Mouse (Mus musculus) frontal cortex, postnatal 36 days (tissue): ENCODE data around the gene Nek3.

Experiments used
- DNase-seq, 2 experiments: peaks; one replicate each; pipeline ENCODE4 v3.0.0; 2022; ENCODE audit warnings: low spot score in 2 of 2

Gene Nek3

DNA sequence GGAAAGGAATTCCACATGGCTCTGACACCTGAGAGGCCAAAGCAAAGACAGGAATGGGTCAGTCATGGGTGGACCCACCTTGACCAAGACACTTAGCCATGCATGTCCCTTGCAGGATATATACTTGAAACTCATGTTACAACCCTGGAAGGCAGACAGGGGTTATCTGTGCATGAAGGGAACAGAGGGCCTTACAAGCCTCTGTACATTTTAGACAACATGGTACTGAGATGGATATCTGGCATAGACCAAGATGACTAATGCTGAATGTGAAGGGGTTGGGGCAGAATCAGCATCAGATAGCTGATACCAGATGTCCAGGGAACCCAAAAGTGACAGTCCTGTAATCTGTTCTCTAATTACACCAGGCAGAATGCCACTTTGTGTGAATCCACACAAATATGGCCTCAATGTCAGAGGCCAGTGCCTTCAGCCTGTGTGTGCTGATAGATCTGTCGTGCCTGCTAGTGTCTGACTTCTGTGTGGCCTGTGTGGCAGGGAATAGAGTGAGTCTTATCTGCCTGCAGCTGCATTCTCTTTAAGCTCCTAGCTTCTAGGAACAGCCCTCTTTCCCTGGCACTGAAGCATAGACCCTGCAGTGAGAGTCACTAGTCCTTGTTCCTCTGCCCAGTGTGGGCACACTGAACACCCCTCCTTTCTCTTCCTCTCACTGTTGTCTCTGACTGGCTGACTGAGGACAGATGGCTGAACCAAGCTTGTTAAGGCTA is 22.3 kb downstream of the Nek3 start:
- no peak for DNase-seq

DNA sequence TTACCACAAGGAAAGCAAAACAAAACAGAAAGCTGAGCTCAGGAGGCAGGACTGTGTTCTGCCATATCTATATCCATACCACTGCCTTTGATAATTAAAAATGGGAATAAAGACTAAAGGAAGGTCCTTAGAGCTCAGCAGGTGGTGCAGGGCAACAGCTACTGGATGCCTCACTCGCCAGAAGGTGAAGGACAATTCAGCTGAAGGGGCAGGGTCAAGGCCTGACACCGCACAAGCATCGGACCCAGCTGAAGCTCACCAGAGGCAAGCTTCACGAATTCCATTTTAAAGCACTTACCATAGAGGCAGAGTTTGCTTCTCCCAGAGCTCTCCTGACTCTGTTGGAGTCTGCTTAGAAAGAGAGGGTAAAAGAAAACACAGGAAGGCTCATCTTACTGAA is 23.6 kb downstream of the Nek3 start:
- DNase-seq: no peak

DNA sequence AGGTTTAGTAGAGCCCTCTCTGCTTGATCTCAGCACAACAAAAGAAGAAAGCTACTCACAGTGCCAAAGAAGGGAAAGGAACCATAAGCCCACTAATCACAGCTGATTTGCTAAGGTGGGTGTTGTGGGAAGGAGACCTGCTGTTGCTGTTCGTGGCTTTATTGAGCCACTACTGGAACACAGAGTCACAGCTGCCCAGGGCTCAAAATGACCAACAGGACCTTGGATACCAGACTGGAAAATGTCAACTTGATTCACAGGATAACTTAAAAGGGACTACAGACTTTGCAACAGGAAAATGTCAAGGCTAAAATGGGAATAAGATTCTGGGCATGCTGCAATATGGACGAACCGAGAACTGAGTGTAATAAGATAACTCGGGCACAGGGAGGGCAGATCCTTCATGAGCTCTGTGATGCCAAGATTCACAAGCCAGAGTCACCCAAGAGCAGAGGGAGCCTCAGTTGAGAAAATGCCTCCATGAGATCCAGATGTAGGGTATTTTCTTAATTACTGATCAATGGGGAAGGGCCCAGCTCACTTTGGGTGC is 24.3 kb downstream of the Nek3 start:
- no peak for DNase-seq

GRCm38 (mm10) chr8:22136462-22136861 is 29.8 kb downstream of the Nek3 start:
- DNase-seq: peak in 1 of 2 experiments; percentile 19

DNA sequence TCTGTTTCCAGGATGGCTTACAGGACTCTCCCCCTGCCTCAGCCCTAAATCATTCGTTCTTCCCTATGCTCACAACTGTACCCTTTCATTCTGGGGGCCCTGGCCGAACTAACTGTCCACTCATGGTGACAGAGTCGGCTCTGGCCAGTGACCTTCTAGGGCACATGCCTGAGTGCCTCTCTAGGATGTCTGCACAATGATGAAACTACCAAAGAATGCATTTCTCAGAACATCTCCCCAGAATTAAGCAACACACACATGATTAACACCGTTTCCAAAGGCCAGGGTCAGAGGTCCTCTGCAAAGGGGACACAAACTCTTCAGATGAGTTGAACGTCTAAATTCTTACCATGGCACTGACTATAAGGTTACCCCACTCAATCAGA is 31.5 kb downstream of the Nek3 start:
- no peak for DNase-seq

- DNase-seq: no peak
These were observed 32.0 kb downstream of the Nek3 start for GRCm38 (mm10) chr8:22134078-22134749.

DNA sequence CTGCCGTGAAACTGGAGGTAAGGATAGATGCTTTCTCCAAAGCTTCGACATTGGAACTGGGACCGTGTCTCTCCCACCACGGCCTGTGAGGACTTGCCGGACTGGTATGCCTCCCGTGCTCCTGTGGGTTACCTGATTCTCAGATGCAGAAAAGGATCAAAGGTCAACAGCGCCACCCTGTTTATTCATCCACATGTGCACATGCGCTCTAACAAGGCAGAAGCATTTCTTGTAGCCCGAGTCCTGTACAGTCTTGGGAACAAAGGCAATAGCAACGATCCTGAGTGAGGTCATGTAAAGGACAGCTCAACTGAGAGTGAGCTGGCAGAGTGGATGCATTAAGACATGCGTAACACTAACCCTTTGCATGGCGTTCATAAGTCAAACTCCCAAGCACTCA is 34.2 kb downstream of the Nek3 start:
- DNase-seq: no peak

DNA sequence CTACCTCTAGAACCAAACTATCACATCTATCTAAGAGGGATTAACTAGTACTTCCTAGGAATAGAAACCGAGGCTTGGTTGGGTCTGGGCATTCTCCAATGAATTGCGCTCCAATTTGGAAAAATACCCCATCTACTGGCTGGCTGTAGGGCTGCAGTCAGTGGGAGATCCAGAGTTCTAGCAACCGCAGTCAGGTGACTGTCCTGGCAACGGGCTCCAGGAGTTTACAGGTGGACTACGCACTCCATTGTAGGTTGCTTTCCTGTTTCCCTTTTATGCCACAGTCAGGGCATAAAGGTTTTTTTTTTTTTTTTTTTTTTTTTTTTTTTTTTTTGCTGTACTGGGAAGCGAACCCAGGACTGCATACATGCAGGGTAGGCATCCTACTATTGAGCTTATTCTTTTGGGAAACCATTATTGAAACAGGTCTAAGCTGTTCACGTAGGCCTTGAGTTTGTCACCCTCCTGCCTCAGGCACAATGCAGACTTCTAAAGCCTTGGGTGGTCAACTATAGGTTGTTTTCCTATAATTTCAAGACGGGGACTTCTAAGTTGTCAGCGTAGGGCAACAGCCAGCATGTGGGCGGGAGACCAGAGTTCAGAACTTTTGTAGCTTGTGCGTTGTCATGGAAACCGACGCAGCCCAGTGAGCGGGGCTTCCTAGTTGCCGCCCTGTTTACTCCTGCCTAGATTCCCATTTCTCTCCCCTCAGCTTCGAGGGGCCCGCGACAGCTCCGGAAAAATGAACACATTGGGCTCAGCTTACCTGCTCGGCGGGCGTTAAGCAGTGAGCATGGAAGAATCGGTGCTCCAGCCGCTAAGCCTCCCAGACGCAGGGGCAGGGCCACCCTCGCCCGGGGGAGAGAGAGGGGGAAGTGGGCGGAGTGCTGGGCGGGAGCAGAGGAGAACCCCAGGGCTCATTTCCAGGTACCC is 41.7 kb downstream of the Nek3 start, which contains the start of gene Nek5:
Gene Nek5 (minus strand): TSS at position 834 of the 933 bp plus-strand sequence.
- DNase-seq: no peak

DNA sequence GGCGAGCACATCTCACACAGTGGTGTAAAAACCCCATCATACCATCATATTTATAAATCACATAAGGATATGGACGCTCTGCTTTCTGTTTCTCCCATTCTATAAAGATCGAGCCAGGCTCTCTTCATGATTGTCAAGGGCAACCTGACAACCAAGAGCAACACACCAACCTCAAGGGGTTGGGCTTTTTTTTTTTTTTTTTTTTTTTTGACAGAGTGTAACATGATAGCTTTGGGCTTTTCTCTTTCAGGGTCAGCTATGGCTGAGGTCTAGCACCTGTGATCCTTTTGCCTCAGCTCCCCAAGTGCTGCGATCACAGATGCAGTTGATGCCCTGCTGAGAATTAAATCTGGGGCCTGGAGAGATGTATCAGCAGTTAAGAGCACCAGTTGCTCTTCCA is 59.2 kb downstream of the Nek3 start:
- DNase-seq: no peak

DNA sequence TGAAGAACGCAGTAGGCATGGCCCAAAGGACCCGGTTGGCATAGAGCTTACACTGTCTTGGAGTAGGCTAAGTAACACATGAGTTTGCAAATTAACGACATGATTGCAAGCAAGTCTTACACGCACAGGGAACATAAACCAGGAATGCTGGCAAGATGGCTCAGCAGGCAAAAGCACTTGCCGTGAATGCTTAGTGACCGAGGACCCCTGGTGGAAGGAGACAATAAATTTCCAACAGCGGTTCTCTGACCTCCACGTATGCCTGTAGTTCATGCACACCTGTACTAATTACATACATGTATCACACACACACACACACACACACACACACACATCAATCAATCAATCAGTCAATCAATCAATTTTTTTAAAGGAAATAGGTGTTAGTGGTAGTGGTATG is 74.7 kb downstream of the Nek3 start:
- DNase-seq: no peak

GRCm38 (mm10) chr8:22089226-22089625 is 77.0 kb downstream of the Nek3 start:
- no peak for DNase-seq

DNA sequence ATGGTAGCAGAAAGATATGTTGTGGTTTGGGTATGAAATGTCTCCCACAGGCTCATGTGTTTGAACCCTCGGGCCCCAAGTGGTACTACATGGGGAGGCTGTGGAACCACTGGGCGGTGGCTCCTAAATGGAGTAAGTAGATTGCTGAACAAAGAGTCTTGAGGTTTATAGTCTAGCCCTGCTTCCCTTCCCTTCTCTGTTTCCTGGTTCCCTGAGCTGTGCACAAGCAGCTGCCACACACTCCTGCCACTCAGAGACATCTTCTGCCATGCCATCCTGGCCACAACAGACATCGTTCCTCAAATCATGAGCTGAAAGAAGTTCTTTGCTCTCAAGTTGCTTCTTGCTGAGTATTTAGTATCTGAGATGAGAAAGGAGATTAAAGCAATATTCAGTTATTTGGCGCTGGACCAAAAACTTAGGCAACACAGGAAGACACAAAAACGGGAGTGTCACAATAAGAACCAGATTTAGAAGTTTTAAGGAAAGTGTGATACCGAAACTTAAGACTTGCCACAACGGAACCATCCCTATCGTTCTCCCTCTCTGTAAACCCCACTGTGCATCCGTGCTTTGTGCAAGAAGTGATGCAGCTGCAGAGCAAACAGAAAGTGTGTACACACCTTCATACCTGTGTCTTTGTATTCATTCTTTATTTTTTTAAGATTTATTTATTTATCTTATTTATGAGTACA is 86.8 kb downstream of the Nek3 start:
- no peak for DNase-seq
